24 mouse cellular contexts compared by ENCODE assay signal in genomic region chr12:27866421-27866820, GRCm38 (mm10).
"Had no signal": no experiment of that assay in that cellular context is flagged by ENCODE, and none has a peak within 500 bp of the region (broad histone marks: within the 10 kb centered on the region; RNA-seq: fewer than 3 reads in every experiment).

No protein-coding gene starts in this region.

- ATAC-seq: hindbrain, postnatal 0 days; intestine, embryonic 16.5 days had no signal

- DNase-seq: gastrocnemius, postnatal 14 days; gastrocnemius, postnatal 36 days; heart, adult 18-20 months; heart, postnatal 14 days; heart, postnatal 36 days; kidney, adult 11 months; kidney, adult 2 months; kidney, adult 9 months; kidney, postnatal 14 days; kidney, postnatal 36 days; layer of hippocampus, adult 9-11 months; layer of hippocampus, postnatal 36 days; left cerebral cortex, postnatal 4 days had no signal

- H3K27ac ChIP-seq: heart, embryonic 13.5 days; heart, embryonic 15.5 days; hindbrain, embryonic 13.5 days; hindbrain, embryonic 15.5 days; hindbrain, postnatal 0 days; kidney, embryonic 15.5 days; kidney, postnatal 0 days; limb, embryonic 13.5 days; limb, embryonic 15.5 days had no signal

- H3K4me1 ChIP-seq: heart, embryonic 13.5 days; heart, embryonic 15.5 days; hindbrain, embryonic 13.5 days; hindbrain, embryonic 15.5 days; kidney, embryonic 15.5 days; limb, embryonic 13.5 days; limb, embryonic 15.5 days had no signal

- H3K9ac ChIP-seq: heart, embryonic 13.5 days; heart, embryonic 15.5 days; hindbrain, embryonic 13.5 days; hindbrain, embryonic 15.5 days; kidney, embryonic 15.5 days; limb, embryonic 13.5 days; limb, embryonic 15.5 days had no signal

- H3K9me3 ChIP-seq: heart, embryonic 13.5 days; heart, embryonic 15.5 days; hindbrain, embryonic 13.5 days; hindbrain, embryonic 15.5 days; kidney, embryonic 15.5 days; limb, embryonic 13.5 days; limb, embryonic 15.5 days had no signal

- H3K4me3 ChIP-seq: heart, embryonic 13.5 days; heart, embryonic 15.5 days; hindbrain, embryonic 13.5 days; hindbrain, embryonic 15.5 days; kidney, embryonic 15.5 days; limb, embryonic 13.5 days; limb, embryonic 15.5 days had no signal

- H3K36me3 ChIP-seq: heart, embryonic 13.5 days; heart, embryonic 15.5 days; hindbrain, embryonic 13.5 days; hindbrain, embryonic 15.5 days; kidney, embryonic 15.5 days; limb, embryonic 13.5 days; limb, embryonic 15.5 days had no signal

- H3K4me2 ChIP-seq: heart, embryonic 11.5 days; heart, embryonic 13.5 days; heart, embryonic 15.5 days; hindbrain, embryonic 13.5 days; hindbrain, embryonic 15.5 days; kidney, embryonic 15.5 days; limb, embryonic 13.5 days; limb, embryonic 15.5 days had no signal

- H3K27me3 ChIP-seq: heart, embryonic 13.5 days; heart, embryonic 15.5 days; hindbrain, embryonic 13.5 days; hindbrain, embryonic 15.5 days; kidney, embryonic 15.5 days; limb, embryonic 13.5 days; limb, embryonic 15.5 days had no signal
